15 mouse cellular contexts compared by ENCODE assay signal in the genomic region with DNA sequence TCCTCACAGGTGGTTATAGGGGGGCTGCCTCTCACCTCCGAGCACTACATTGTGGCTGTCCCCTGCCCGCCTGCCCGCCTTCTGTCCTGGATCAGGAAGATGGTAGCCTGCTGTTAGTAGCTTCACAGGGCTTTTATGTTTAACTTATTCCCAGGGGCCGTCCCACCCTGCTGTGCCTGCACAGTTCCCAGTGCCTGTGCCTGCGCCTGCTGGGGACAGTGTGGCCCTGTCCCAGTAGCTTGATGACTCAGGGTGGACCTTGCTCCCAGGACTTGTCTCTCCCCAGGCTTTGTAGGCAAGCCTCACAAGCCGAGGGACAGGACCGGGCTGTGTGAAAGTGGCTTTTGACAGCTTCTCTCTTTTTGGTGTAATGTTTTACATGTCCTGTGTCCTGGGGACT. TPM values are rescaled to one million over a fixed set of nuclear protein-coding genes. Genes with fewer than 3 reads are reported as not detected.
A peak's percentile ranks its signal among the peaks of the same experiment; 100 is the strongest.
DNase-seq lines count a peak whose midpoint lies in the region; ATAC-seq and TF ChIP-seq lines count a peak whose summit lies in the region.
"Had no signal": no experiment of that assay in that cellular context is flagged by ENCODE, and none has a peak within 500 bp of the region (broad histone marks: within the 10 kb centered on the region; RNA-seq: fewer than 3 reads in every experiment).

No protein-coding gene starts in this region.

- H3K4me3 ChIP-seq in midbrain, embryonic 12.5 days, result no peak overlapping the region
- H3K4me3 ChIP-seq in midbrain, postnatal 0 days (ENCODE audit: low read depth, low read length), result no peak overlapping the region
- no peak overlapping the region for H3K4me3 ChIP-seq in liver, embryonic 13.5 days (replicated peaks)
- no peak overlapping the region for H3K4me3 ChIP-seq in forebrain, embryonic 11.5 days (ENCODE audit: low read depth, low read length)
- H3K4me3 ChIP-seq: gastrocnemius, adult 2 months; heart, embryonic 15.5 days; megakaryocyte, embryonic 14.5 days had no signal

- no peak for TF ChIP-seq CTCF in midbrain, postnatal 0 days (IDR thresholded peaks at IDR 0.05)

- WGBS in midbrain, embryonic 12.5 days, result 62% methylated on average over 7 of the region's 7 CpGs
- WGBS in midbrain, postnatal 0 days, result 64% methylated on average over 7 of the region's 7 CpGs
- 72% methylated on average over 7 of the region's 7 CpGs for WGBS in liver, embryonic 13.5 days (ENCODE audit: insufficient replicate concordance)
- WGBS in forebrain, embryonic 11.5 days, result 59% methylated on average over 7 of the region's 7 CpGs

- H3K27ac ChIP-seq in midbrain, embryonic 12.5 days (replicated peaks), result 0 out of 2 replicates have a peak overlapping the region, but pooled peaks have one; percentile 46
- no peak overlapping the region for H3K27ac ChIP-seq in midbrain, postnatal 0 days (ENCODE audit: low read depth, low read length)
- H3K27ac ChIP-seq in liver, embryonic 13.5 days, result peak overlapping the region; percentile 60
- H3K27ac ChIP-seq in forebrain, embryonic 11.5 days (ENCODE audit: low read depth, low read length), result no peak overlapping the region
- H3K27ac ChIP-seq: gastrocnemius, adult 2 months; heart, embryonic 15.5 days had no signal

- no peaks in the 10 kb centered on the region for H3K9me3 ChIP-seq in midbrain, embryonic 12.5 days
- no peaks in the 10 kb centered on the region for H3K9me3 ChIP-seq in midbrain, postnatal 0 days (ENCODE audit: low read length)
- no peaks in the 10 kb centered on the region for H3K9me3 ChIP-seq in liver, embryonic 13.5 days (replicated peaks)
- no peaks in the 10 kb centered on the region for H3K9me3 ChIP-seq in forebrain, embryonic 11.5 days (ENCODE audit: control insufficient read depth, low read length)
- H3K9me3 ChIP-seq: heart, embryonic 15.5 days had no signal

- no peak overlapping the region for H3K4me2 ChIP-seq in midbrain, embryonic 12.5 days (replicated peaks)
- no peak overlapping the region for H3K4me2 ChIP-seq in midbrain, postnatal 0 days (ENCODE audit: low read depth, low read length, poor library complexity, severe bottlenecking)
- H3K4me2 ChIP-seq in liver, embryonic 13.5 days, result no peak overlapping the region
- no peak overlapping the region for H3K4me2 ChIP-seq in forebrain, embryonic 11.5 days (ENCODE audit: low read depth, low read length, severe bottlenecking)
- H3K4me2 ChIP-seq: heart, embryonic 15.5 days had no signal

- no peak overlapping the region for H3K9ac ChIP-seq in midbrain, embryonic 12.5 days (replicated peaks)
- no peak overlapping the region for H3K9ac ChIP-seq in midbrain, postnatal 0 days (replicated peaks; ENCODE audit: low read length, poor library complexity, severe bottlenecking)
- no peak overlapping the region for H3K9ac ChIP-seq in liver, embryonic 13.5 days
- no peak overlapping the region for H3K9ac ChIP-seq in forebrain, embryonic 11.5 days (ENCODE audit: low read length)
- H3K9ac ChIP-seq: heart, embryonic 15.5 days had no signal

- H3K4me1 ChIP-seq in midbrain, embryonic 12.5 days, result peaks cover 27% of the 10 kb centered on the region
- H3K4me1 ChIP-seq in midbrain, postnatal 0 days (ENCODE audit: insufficient read depth, low read length), result peaks cover 18% of the 10 kb centered on the region; the same call in 1 of the 2 replicates
- peaks cover 58% of the 10 kb centered on the region for H3K4me1 ChIP-seq in liver, embryonic 13.5 days (replicated peaks)
- H3K4me1 ChIP-seq in forebrain, embryonic 11.5 days (replicated peaks; ENCODE audit: control insufficient read depth, insufficient read depth, low read length), result peaks cover 7% of the 10 kb centered on the region; the same call in 1 of the 2 replicates

- H3K36me3 ChIP-seq in midbrain, embryonic 12.5 days, result peaks cover 42% of the 10 kb centered on the region
- H3K36me3 ChIP-seq in midbrain, postnatal 0 days (ENCODE audit: insufficient read depth, low read length), result peaks cover 21% of the 10 kb centered on the region
- peaks cover 50% of the 10 kb centered on the region for H3K36me3 ChIP-seq in liver, embryonic 13.5 days
- H3K36me3 ChIP-seq in forebrain, embryonic 11.5 days (ENCODE audit: control insufficient read depth, insufficient read depth, low read length), result no peaks in the 10 kb centered on the region; the same call in 1 of the 2 replicates

- H3K27me3 ChIP-seq in midbrain, embryonic 12.5 days, result peaks cover 24% of the 10 kb centered on the region
- no peaks in the 10 kb centered on the region for H3K27me3 ChIP-seq in midbrain, postnatal 0 days (ENCODE audit: insufficient read depth, low read length)
- no peaks in the 10 kb centered on the region for H3K27me3 ChIP-seq in liver, embryonic 13.5 days
- no peaks in the 10 kb centered on the region for H3K27me3 ChIP-seq in forebrain, embryonic 11.5 days (ENCODE audit: control insufficient read depth, insufficient read depth, low read length)
- H3K27me3 ChIP-seq: Patski had no signal

- peak; percentile 42 for DNase-seq in adrenal gland, postnatal 14 days
- DNase-seq in adrenal gland, adult 8-10 months, result no peak
- DNase-seq in midbrain, postnatal 0 days (ENCODE audit: low spot score), result no peak
- DNase-seq in liver, embryonic 13.5 days, result no peak
- no peak for DNase-seq in forebrain, embryonic 11.5 days (ENCODE audit: low spot score)
- DNase-seq in right cerebral cortex, adult 18-20 months, result no peak
- no peak for DNase-seq in right cerebral cortex, postnatal 10 days (ENCODE audit: low spot score in 2 of 2)
- DNase-seq: gastrocnemius, adult 2 months; heart, adult 18-20 months; kidney, adult 18-20 months had no signal

- ATAC-seq in midbrain, embryonic 12.5 days (ENCODE audit: low FRiP score, low read depth), result no peak
- no peak for ATAC-seq in midbrain, postnatal 0 days (ENCODE audit: low FRiP score)
- peak; percentile 63 for ATAC-seq in liver, embryonic 13.5 days (ENCODE audit: low read depth)
- no peak for ATAC-seq in forebrain, embryonic 11.5 days (replicated peaks; ENCODE audit: low FRiP score)
- ATAC-seq: Patski had no signal

RNA-seq across cellular contexts. Expression of a gene that starts 11.9 kb away (rescaled TPM):
- total RNA-seq in adrenal gland, postnatal 14 days (2021), result 162 and 182 TPM in 2 replicates
- total RNA-seq in adrenal gland, adult 8-10 months (2022), result 100 to 1,000 TPM; 252 to 380 (median 304) TPM
- polyA plus RNA-seq in midbrain, embryonic 12.5 days (2016; fragmentation: Nextera tagmentation; extraction: Ambion mirVana), result 302 and 331 TPM in 2 replicates
- total RNA-seq in midbrain, postnatal 0 days (2014; rRNA removed), result 213 and 233 TPM in 2 replicates
- polyA plus RNA-seq in midbrain, postnatal 0 days (2015; fragmentation: Nextera tagmentation; extraction: Ambion mirVana), result 453 and 478 TPM in 2 replicates
- 211 and 216 TPM in 2 replicates for polyA plus RNA-seq in liver, embryonic 13.5 days (2015; fragmentation: Nextera tagmentation; extraction: Ambion mirVana)
- polyA plus RNA-seq in forebrain, embryonic 11.5 days (2014; fragmentation: Nextera tagmentation; extraction: Ambion mirVana), result 330 and 336 TPM in 2 replicates

RNA-seq across cellular contexts. Expression of a gene that starts 45.8 kb away (rescaled TPM):
- total RNA-seq in adrenal gland, postnatal 14 days (2021), result 0.53 and 0.56 TPM in 2 replicates
- 1 to 10 TPM in 3 of 4 experiments, under 1 TPM in 1; 0.49 to 1.8 (median 1.3) TPM for total RNA-seq in adrenal gland, adult 8-10 months (2022)
- 0.16 and 0.51 TPM in 2 replicates for polyA plus RNA-seq in midbrain, embryonic 12.5 days (2016; fragmentation: Nextera tagmentation; extraction: Ambion mirVana)
- total RNA-seq in midbrain, postnatal 0 days (2014; rRNA removed), result 0.09 TPM in 1 of 2 replicates, not detected in the other
- 0.32 TPM in 1 of 2 replicates, not detected in the other for polyA plus RNA-seq in midbrain, postnatal 0 days (2015; fragmentation: Nextera tagmentation; extraction: Ambion mirVana)
- polyA plus RNA-seq in liver, embryonic 13.5 days (2015; fragmentation: Nextera tagmentation; extraction: Ambion mirVana), result 0.06 TPM in 1 of 2 replicates, not detected in the other
- 0.08 and 0.19 TPM in 2 replicates for polyA plus RNA-seq in forebrain, embryonic 11.5 days (2014; fragmentation: Nextera tagmentation; extraction: Ambion mirVana)
- total RNA-seq: neutrophil, adult 5-6 weeks had no signal

Comparison
In these comparisons a context has a peak if more than half of its experiments do, and no peak if none do; other contexts are left out.
1. H3K27ac ChIP-seq: peak in midbrain, embryonic 12.5 days (single experiment) and liver, embryonic 13.5 days (single experiment); none in midbrain, postnatal 0 days (single experiment) and forebrain, embryonic 11.5 days (single experiment).